Mouse (Mus musculus) urinary bladder, postnatal 25 days (tissue): ENCODE results near the gene Tmprss3.

Source experiments
- DNase-seq: peaks from one replicate; pipeline ENCODE4 v3.0.0; 2022; ENCODE audit warnings: low spot score

Gene Tmprss3

GRCm38 (mm10) chr17:31198877-31199276 lies at the start of gene Tmprss3:
Gene Tmprss3 (minus strand): TSS chr17:31198977.
- DNase-seq: no peak

GRCm38 (mm10) chr17:31247144-31247543 lies 48.4 kb upstream of the Tmprss3 start:
- DNase-seq: no peak

DNA sequence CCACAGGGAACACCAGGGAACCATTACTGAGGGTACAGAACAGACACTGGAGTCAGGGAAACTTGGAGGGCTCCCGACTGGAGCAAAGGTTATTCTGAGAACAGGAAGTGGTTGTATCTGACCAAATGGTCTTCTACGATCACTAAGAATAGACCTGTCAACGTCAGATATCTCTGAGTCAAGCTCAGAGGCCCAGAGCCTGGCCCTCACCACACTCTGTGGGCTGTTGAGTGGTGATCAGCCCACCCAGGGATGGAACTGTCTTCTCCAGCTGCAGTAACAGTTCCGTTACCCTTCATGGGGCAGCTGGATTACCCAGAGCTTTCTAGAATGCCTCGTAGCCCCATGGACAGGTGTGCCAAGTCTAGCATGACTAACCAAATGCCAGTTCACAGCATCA lies 46.5 kb upstream of the Tmprss3 start:
- DNase-seq: no peak

- DNase-seq: no peak
Measured at GRCm38 (mm10) chr17:31242764-31243163, 44.0 kb upstream of the Tmprss3 start.

- DNase-seq: no peak
Measured at GRCm38 (mm10) chr17:31241156-31241555, 42.4 kb upstream of the Tmprss3 start.

- DNase-seq: no peak
Measured at GRCm38 (mm10) chr17:31238234-31239020, 39.6 kb upstream of the Tmprss3 start.

GRCm38 (mm10) chr17:31235915-31236314 lies 37.1 kb upstream of the Tmprss3 start:
- no peak for DNase-seq

DNA sequence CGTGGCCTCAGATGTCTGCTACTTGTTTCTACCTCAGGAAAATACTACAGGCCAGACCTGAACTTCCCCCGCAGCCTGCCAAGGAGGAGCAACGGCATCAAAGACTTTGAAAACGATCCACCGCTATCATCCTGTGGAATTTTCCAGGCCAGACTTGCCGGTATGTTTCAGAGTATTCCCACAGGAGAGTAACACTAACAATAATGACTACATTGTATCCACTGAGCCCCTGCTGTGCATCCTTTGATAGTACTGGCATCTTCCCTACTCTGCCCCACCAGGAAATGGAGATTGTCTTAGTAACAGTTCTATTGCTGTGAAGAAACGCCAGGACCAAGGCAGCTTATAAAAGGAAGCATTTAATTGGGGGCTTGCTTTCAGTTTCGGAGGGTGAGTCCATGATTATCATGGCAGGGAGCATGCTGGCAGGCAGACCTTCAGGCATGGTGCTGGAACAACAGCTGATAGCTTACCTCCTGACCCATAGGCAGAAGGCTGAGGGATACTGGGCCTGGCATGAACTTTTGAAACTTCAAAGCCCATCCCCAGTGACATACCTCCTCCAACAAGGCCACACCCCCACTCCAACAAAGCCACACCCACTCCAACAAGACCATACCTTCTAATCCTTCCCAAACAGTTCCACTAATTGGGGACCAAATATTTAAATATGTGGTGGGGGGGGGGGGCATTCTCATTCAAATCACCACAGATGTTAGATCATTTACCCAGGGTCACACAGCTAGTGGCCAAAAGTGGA lies 33.7 kb upstream of the Tmprss3 start:
- no peak for DNase-seq

DNA sequence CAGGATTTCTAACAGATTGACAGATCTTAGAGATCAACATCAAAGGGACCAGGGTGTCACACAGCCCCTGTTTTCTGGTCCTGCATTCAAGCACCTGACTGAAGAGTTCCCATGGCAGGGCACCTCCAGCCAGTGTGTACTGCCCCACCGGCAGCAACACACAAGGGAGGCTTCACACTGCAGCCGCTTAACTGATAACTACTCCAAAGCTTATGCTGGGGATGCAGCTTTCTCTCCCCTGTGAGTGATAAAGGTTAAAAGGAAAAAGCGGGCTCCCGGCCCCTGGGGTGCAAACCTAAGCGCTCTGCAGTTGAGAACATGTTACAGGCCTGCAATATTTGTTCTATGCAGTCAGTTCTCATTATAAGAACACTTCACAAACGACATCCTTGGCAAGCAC lies 33.0 kb upstream of the Tmprss3 start:
- no peak for DNase-seq

GRCm38 (mm10) chr17:31226931-31227330 lies 28.2 kb upstream of the Tmprss3 start:
- DNase-seq: no peak

DNA sequence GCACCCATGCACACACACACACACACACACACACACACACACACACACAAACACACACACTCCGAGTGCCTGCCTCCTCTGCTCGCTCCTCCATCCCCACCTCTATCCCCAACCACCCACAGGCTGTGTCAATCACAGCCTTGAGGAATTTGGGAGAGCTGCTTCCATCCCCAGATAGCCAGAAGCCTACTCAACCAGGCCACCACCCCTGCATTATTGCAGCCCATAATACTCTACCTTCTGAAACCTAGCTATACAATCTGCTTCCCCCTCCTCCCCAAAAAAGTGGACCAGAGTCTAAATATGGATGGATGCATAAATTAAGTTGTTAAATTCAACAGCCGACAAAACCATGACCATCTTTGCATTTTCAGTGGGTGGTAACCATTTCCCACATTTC lies 27.6 kb upstream of the Tmprss3 start:
- no peak for DNase-seq

DNA sequence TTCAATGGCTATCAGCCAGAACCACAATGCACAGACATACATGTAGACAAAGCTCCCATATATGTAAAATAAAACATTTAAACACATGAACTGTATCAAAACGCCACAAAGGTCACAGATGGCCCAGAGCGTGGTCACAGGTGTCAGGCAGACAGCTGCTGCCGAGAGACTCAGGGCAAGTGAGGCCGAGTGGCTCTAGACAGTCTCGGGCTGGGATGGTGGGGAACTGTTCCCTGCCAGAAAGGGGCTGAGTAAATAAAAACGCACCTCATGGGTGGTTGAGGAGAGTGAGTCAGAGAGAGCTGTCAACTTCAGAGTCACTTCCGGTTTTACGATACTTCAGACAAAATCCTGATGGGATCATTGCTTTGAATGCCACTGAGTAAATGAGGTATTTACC lies 25.8 kb upstream of the Tmprss3 start:
- DNase-seq: no peak

- DNase-seq: no peak
Measured at GRCm38 (mm10) chr17:31223835-31224234, 25.1 kb upstream of the Tmprss3 start.

GRCm38 (mm10) chr17:31222810-31223310 lies 24.1 kb upstream of the Tmprss3 start:
- DNase-seq: no peak

DNA sequence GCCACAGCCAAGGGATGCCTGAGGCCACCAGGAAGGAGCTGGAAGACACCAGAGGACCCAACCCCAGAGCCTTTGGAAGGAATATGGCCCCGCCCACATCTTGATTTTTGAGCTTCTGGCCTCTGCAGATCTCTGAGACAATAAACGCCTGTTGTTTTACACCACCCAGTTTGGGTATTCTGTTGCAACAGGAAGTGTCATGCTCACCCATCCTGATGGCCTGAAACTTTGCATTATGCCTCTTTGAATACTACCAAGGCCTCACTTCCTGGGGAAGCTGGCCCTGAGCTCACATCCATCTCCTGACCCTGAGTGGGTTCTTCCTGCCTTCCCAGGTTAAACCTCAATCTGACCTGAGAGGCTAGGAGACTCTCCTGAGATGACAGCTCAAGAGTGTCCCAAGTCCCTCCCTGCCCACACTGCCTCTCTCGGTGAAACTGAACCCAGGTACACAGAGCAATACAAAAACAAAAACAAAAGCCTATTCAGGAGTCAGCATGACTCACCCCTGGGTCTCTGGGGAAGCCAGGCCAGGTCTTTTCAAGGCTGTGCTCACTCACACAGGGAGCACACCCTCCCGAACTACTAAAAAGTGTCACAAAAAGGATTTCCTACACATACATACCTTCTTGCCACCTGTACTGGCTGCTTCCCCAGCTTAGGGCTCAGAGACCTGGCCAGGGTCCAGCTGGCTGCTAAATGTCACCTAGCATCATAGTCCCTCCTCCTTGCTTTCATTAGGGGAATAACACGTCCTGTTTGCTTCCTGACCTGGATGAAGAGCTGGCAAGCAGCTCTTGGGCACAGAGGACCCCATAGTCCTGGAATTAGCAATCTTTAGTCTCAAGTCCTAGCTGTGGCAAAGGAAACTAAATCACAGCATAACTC lies 17.5 kb upstream of the Tmprss3 start:
- DNase-seq: no peak

- no peak for DNase-seq
Measured at GRCm38 (mm10) chr17:31211881-31212280, 13.1 kb upstream of the Tmprss3 start.

- DNase-seq: no peak
Measured at GRCm38 (mm10) chr17:31210299-31210698, 11.5 kb upstream of the Tmprss3 start.

DNA sequence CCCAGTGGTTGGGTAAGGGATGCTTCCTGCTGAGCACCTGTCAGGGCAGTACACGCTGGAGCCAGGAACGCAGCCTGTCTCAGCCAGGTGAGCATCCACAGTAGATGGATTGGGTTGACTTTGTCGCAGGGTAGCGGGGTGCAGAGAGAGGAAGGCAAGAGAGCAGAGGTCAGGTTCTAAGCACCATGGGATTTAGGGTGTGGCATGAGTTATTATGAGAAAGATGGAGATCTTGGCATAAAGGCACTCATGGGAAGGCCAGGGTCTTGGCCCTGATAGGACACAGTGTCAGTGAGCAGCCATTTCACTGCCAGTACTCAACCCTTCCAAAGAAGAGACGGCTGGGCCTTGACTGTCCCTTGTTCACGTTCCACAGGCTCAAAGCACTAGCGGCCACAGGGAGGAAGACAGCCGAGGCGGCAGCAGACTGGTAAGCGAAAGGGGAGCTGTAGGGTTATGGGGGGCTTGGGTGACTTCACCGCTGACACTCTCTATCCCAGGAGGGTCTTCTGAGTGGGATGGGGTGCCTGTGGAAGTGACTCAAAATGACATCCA lies 10.7 kb upstream of the Tmprss3 start:
- no peak for DNase-seq

GRCm38 (mm10) chr17:31208654-31209053 lies 9.9 kb upstream of the Tmprss3 start:
- no peak for DNase-seq

DNA sequence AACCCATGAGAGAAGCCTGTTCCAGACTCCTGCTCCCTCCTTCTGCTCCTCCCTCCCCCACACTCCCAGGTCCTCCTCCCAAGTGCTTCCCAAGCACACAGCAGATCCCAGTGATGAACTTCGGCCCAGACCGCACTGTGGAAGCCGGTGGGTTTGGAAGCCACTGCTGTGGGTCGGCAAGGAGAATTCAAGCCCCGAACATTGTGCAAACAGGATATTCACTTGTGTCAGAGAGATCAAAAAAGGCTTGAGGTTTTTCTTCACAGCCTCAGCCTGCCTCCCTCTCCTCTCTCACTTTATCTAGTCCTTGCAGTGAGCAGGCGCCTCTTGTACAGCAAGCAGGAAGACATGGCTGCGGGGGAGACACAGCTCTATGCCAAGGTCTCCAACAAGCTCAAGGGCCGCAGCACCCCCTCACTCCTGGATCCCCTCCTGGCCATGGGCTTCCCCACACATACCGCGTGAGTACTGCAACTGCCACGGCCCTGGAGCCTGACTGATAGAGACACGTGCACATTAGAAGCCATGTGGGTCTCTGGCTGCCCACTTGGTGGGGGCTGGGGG lies 9.1 kb upstream of the Tmprss3 start, which contains the start of gene Ubash3a:
Gene Ubash3a (plus strand): TSS at position 103 of the 564 bp plus-strand sequence.
- no peak for DNase-seq

- DNase-seq: no peak
Measured at GRCm38 (mm10) chr17:31196283-31196682, 2.5 kb downstream of the Tmprss3 start.
